Mouse (Mus musculus): ENCODE results near the gene Zfp324.

- TF ChIP-seq CTCF (IDR thresholded peaks at IDR 0.05; ENCODE audit: low read depth, low read length): no peak
- peak; percentile 57 for TF ChIP-seq POLR2A (IDR thresholded peaks at IDR 0.05; ENCODE audit: insufficient read depth, low read length)
These were observed 12.2 kb downstream of the Zfp324 start, which contains the start of gene Zfp446 for GRCm38 (mm10) chr7:12977682-12978389.

Measured in ES-Bruce4 (cell line).